Mouse (Mus musculus) G1E-ER4 (cell line): ENCODE measurements around the gene Pdss1. TPM values are rescaled to one million over a fixed set of nuclear protein-coding genes. Genes with fewer than 3 reads are reported as not detected.

Source experiments
- GATA1 ChIP-seq: IDR thresholded peaks from one replicate; pipeline ENCODE4 v1.8.0; 2012; ENCODE audit warnings: low read length, inconsistent platforms
- polyA plus RNA-seq: library from polyadenylated mRNA; stranded (reverse); fragments of >175 nt; gene quantifications from 2 replicates; pipeline ENCODE4 v1.2.3, GENCODE M21; 2012

Gene Pdss1
- polyA plus RNA-seq, 1 experiment, result 30.3 TPM

- no peak for TF ChIP-seq GATA1
These were observed 59.0 kb downstream of the Pdss1 start for GRCm38 (mm10) chr2:22954278-22954677.

- no peak for TF ChIP-seq GATA1
These were observed 60.6 kb downstream of the Pdss1 start for GRCm38 (mm10) chr2:22955914-22956313.

GRCm38 (mm10) chr2:22957415-22957814, 62.1 kb downstream of the Pdss1 start:
- no peak for TF ChIP-seq GATA1

- no peak for TF ChIP-seq GATA1
These were observed 66.4 kb downstream of the Pdss1 start for GRCm38 (mm10) chr2:22961681-22962080.

- no peak for TF ChIP-seq GATA1
These were observed 66.9 kb downstream of the Pdss1 start for GRCm38 (mm10) chr2:22962242-22962641.

GRCm38 (mm10) chr2:22962970-22963369, 67.6 kb downstream of the Pdss1 start:
- TF ChIP-seq GATA1, result no peak

GRCm38 (mm10) chr2:22977387-22977973, 82.2 kb downstream of the Pdss1 start:
- TF ChIP-seq GATA1, result no peak

GRCm38 (mm10) chr2:22985973-22986657, 90.8 kb downstream of the Pdss1 start:
- TF ChIP-seq GATA1, result no peak

Other genes starting within 250 kb of the Pdss1 start
- gene Apbb1ip, start 121.4 kb upstream of the Pdss1 start, polyA plus RNA-seq, result 97.4 and 100 TPM in 2 replicates
- gene Abi1, start 144.7 kb downstream of the Pdss1 start, polyA plus RNA-seq, result 38.4 and 63.1 TPM in 2 replicates
- gene Acbd5, start 172.6 kb downstream of the Pdss1 start, polyA plus RNA-seq, result 5.7 and 7.3 TPM in 2 replicates